Mouse (Mus musculus) hindbrain, embryonic 13.5 days (tissue): ENCODE data around the gene Tfe3. TPM values are rescaled to one million over a fixed set of nuclear protein-coding genes. Genes with fewer than 3 reads are reported as not detected.
A peak's percentile ranks its signal among the peaks of the same experiment; 100 is the strongest.

Experiments used
- ATAC-seq: fragments of 200-750 bp; cut with Nextera tagmentation; 2 replicates; pipeline ENCODE4 v1.8.0; 2017; ENCODE audit warnings: moderate TSS enrichment; ENCODE audit not compliant: low FRiP score
- H3K27ac ChIP-seq: fragments of 300-500 bp; sonication (generic); 2 replicates; pipeline ENCODE4 v1.5.1; 2015; ENCODE audit warnings: inconsistent platforms, mild to moderate bottlenecking, moderate library complexity
- H3K27me3 ChIP-seq: fragments of 300-500 bp; sonication (generic); 2 replicates; pipeline ENCODE4 v1.6.1; 2015; ENCODE audit warnings: mild to moderate bottlenecking, inconsistent platforms
- H3K36me3 ChIP-seq: fragments of 300-500 bp; sonication (generic); 2 replicates; pipeline ENCODE4 v1.6.1; 2015; ENCODE audit warnings: mild to moderate bottlenecking, inconsistent platforms
- H3K4me1 ChIP-seq: fragments of 300-500 bp; sonication (generic); replicated peaks from 2 replicates; pipeline ENCODE4 v1.6.1; 2015; ENCODE audit warnings: inconsistent platforms
- H3K4me2 ChIP-seq: fragments of 300-500 bp; sonication (generic); 2 replicates; pipeline ENCODE4 v1.6.1; 2015; ENCODE audit warnings: inconsistent platforms, mild to moderate bottlenecking, moderate library complexity
- H3K4me3 ChIP-seq: fragments of 300-500 bp; sonication (generic); 2 replicates; pipeline ENCODE4 v1.5.1; 2015; ENCODE audit warnings: mild to moderate bottlenecking, inconsistent platforms
- H3K9ac ChIP-seq: fragments of 300-500 bp; sonication (generic); 2 replicates; pipeline ENCODE4 v1.6.1; 2015; ENCODE audit warnings: mild to moderate bottlenecking, inconsistent platforms
- H3K9me3 ChIP-seq: fragments of 300-500 bp; sonication (generic); 2 replicates; pipeline ENCODE4 v1.6.1; 2016; ENCODE audit warnings: inconsistent platforms
- WGBS: fragments of 180-500 bp; shearing (Covaris S2); methylation state at CpG from one replicate; pipeline ENCODE4 v1.1.7; 2015; 5-methylcytosine and 5-hydroxymethylcytosine counted together
- polyA plus RNA-seq: library from polyadenylated mRNA; unstranded; fragments of >200 nt; fragmentation: Nextera tagmentation; extraction: Ambion mirVana; gene quantifications from 2 replicates; pipeline ENCODE4 v1.2.1, GENCODE M21; 2015

Gene Tfe3
- polyA plus RNA-seq, 1 experiment from 2014 or later = 25.5 TPM

GRCm38 (mm10) chrX:7763631-7764393 lies 1.5 kb downstream of the Tfe3 start:
- Histone ChIP-seq H3K9me3 (no peaks in the 10 kb centered on the region), H3K27me3 (no peaks in the 10 kb centered on the region), H3K27ac (0 out of 2 replicates have a peak overlapping the region, but pooled peaks have one; percentile 40), H3K4me2 (peak overlapping the region; percentile 66), H3K4me3 (peak overlapping the region; percentile 60), H3K4me1 (peaks cover 30% of the 10 kb centered on the region), H3K36me3 (peaks cover 20% of the 10 kb centered on the region), H3K9ac (peak overlapping the region; percentile 78)
- 21% methylated on average over 22 of the region's 22 CpGs for WGBS
- 0 out of 2 replicates have a peak, but pooled peaks have one; percentile 16 for ATAC-seq

DNA sequence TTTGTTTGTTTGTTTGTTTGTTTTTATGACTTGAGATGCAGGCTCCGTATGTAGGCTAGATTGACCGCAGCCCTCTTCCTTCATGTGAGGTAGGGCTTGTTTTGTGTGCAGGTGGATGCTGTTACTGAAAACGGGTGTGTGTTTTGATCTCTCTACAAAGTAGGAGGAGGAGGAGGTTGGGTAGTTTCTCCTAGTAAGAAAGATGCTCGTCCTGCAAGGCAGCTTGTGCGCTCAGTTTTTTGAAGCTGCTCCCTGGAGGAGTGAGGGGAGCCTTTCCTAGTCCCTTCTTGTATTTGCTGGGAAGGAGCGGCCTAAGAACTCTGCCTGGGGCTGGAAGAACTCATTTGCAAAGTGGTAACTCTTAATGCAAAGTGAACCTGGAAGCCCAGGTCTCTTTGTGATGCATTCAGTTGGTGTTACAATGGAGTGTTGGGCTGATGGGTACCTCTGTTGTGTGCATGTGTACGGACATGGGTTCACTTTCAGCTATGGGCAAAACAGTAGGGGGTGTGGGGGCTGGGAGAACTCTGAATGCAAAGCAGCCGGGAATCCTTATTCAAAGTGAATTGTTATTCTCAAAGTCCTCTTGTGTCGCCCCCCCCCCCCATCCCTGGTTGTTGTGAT lies 2.4 kb downstream of the Tfe3 start:
- H3K9me3 ChIP-seq = no peaks in the 10 kb centered on the region
- peak overlapping the region; percentile 60 for H3K4me3 ChIP-seq
- H3K27ac ChIP-seq = no peak overlapping the region
- peak overlapping the region; percentile 66 for H3K4me2 ChIP-seq
- peak overlapping the region; percentile 78 for H3K9ac ChIP-seq
- WGBS = 10% methylated on average over 9 of the region's 9 CpGs
- peaks cover 30% of the 10 kb centered on the region for H3K4me1 ChIP-seq
- H3K36me3 ChIP-seq = peaks cover 26% of the 10 kb centered on the region
- no peaks in the 10 kb centered on the region for H3K27me3 ChIP-seq
- no peak for ATAC-seq

DNA sequence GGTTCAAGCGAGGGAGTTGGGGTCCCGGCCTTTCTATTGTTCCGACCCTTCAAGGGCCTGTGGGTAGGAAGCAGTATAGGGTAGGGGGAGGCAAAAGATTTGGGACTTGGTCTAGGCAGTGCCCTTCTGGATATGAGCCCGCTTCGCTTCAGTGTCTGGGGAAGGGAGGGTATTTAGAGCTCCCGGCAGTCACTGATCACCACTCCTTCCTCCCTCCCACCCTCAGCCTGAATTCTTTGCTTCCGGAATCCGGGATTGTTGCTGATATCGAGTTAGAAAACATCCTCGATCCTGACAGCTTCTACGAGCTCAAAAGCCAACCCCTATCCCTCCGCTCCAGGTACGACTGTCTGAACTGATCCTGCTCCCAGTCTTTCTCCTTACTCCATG lies 2.9 kb downstream of the Tfe3 start:
- no peak for ATAC-seq
- no peak overlapping the region; the same call in 1 of the 2 replicates for H3K27ac ChIP-seq

GRCm38 (mm10) chrX:7765764-7766163 lies 3.4 kb downstream of the Tfe3 start:
- Histone ChIP-seq H3K4me3 (peak overlapping the region; percentile 60), H3K4me2 (peak overlapping the region; percentile 66), H3K9ac (peak overlapping the region; percentile 56; the same call in 1 of the 2 replicates), H3K36me3 (peaks cover 36% of the 10 kb centered on the region), H3K4me1 (peaks cover 30% of the 10 kb centered on the region), H3K9me3 (no peaks in the 10 kb centered on the region), H3K27ac (no peak overlapping the region), H3K27me3 (no peaks in the 10 kb centered on the region)
- 0 out of 2 replicates have a peak, but pooled peaks have one; percentile 25 for ATAC-seq
- 16% methylated on average over 11 of the region's 11 CpGs for WGBS

More for the DNA sequence above, 2.9 kb downstream of the Tfe3 start:
- Histone ChIP-seq H3K4me1 (peaks cover 30% of the 10 kb centered on the region), H3K4me2 (peak overlapping the region; percentile 66), H3K4me3 (peak overlapping the region; percentile 60), H3K27me3 (no peaks in the 10 kb centered on the region), H3K9me3 (no peaks in the 10 kb centered on the region), H3K36me3 (peaks cover 31% of the 10 kb centered on the region), H3K9ac (peak overlapping the region; percentile 56; the same call in 1 of the 2 replicates)
- 24% methylated on average over 13 of the region's 13 CpGs for WGBS

- no peak overlapping the region for H3K4me2 ChIP-seq
- no peaks in the 10 kb centered on the region for H3K27me3 ChIP-seq
- 87% methylated on average over 7 of the region's 7 CpGs for WGBS
- H3K36me3 ChIP-seq = peaks cover 57% of the 10 kb centered on the region
- peaks cover 17% of the 10 kb centered on the region for H3K4me1 ChIP-seq
- H3K9me3 ChIP-seq = no peaks in the 10 kb centered on the region
- H3K27ac ChIP-seq = no peak overlapping the region
- no peak overlapping the region for H3K9ac ChIP-seq
- no peak overlapping the region for H3K4me3 ChIP-seq
- no peak for ATAC-seq
Measured at GRCm38 (mm10) chrX:7769302-7770017, 7.1 kb downstream of the Tfe3 start.

DNA sequence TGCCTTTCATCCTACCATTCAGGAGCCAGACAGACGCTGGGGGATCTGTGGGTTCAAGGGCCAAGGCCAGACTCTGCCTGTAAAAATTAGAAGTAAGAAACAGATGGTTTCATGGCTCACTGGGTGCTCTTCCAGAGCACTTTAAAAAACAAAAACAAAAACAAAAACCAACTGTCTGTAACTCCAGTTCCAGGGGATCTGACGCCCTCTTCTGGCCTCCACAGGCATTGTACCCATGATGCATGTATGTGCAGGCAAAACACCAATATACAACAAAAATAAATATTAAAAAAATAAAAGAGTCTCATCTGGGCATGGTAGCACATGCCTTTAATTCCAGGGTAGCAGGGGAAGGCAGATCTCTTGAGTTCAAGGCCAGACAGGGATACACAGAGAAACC lies 10.4 kb downstream of the Tfe3 start:
- no peak overlapping the region for H3K4me3 ChIP-seq
- H3K9me3 ChIP-seq = no peaks in the 10 kb centered on the region
- H3K27me3 ChIP-seq = no peaks in the 10 kb centered on the region
- peaks cover 47% of the 10 kb centered on the region for H3K36me3 ChIP-seq
- H3K9ac ChIP-seq = no peak overlapping the region
- ATAC-seq = no peak
- H3K4me2 ChIP-seq = no peak overlapping the region
- 50% methylated on average over 2 of the region's 2 CpGs for WGBS
- no peaks in the 10 kb centered on the region for H3K4me1 ChIP-seq
- H3K27ac ChIP-seq = no peak overlapping the region

- 73% methylated on average over 9 of the region's 9 CpGs for WGBS
- Histone ChIP-seq H3K9me3 (no peaks in the 10 kb centered on the region), H3K4me3 (no peak overlapping the region), H3K36me3 (peaks cover 25% of the 10 kb centered on the region), H3K4me2 (no peak overlapping the region), H3K27ac (no peak overlapping the region), H3K27me3 (no peaks in the 10 kb centered on the region), H3K9ac (no peak overlapping the region), H3K4me1 (no peaks in the 10 kb centered on the region)
- ATAC-seq = no peak
Measured at GRCm38 (mm10) chrX:7775501-7776205, 13.3 kb downstream of the Tfe3 start.

- peaks cover 21% of the 10 kb centered on the region for H3K36me3 ChIP-seq
- H3K9me3 ChIP-seq = no peaks in the 10 kb centered on the region
- H3K9ac ChIP-seq = no peak overlapping the region
- H3K27me3 ChIP-seq = no peaks in the 10 kb centered on the region
- H3K4me1 ChIP-seq = no peaks in the 10 kb centered on the region
- no peak overlapping the region for H3K4me3 ChIP-seq
- 54% methylated on average over 8 of the region's 8 CpGs for WGBS
- peak; percentile 68 for ATAC-seq
- no peak overlapping the region for H3K4me2 ChIP-seq
- no peak overlapping the region for H3K27ac ChIP-seq
Measured at GRCm38 (mm10) chrX:7776329-7777082, 14.1 kb downstream of the Tfe3 start.

GRCm38 (mm10) chrX:7778450-7779244 lies 16.3 kb downstream of the Tfe3 start:
- Histone ChIP-seq H3K36me3 (peaks cover 10% of the 10 kb centered on the region), H3K4me3 (no peak overlapping the region), H3K27me3 (no peaks in the 10 kb centered on the region), H3K9ac (no peak overlapping the region), H3K4me1 (no peaks in the 10 kb centered on the region), H3K4me2 (no peak overlapping the region), H3K9me3 (no peaks in the 10 kb centered on the region), H3K27ac (no peak overlapping the region)
- no peak for ATAC-seq
- 75% methylated on average over 7 of the region's 7 CpGs for WGBS

DNA sequence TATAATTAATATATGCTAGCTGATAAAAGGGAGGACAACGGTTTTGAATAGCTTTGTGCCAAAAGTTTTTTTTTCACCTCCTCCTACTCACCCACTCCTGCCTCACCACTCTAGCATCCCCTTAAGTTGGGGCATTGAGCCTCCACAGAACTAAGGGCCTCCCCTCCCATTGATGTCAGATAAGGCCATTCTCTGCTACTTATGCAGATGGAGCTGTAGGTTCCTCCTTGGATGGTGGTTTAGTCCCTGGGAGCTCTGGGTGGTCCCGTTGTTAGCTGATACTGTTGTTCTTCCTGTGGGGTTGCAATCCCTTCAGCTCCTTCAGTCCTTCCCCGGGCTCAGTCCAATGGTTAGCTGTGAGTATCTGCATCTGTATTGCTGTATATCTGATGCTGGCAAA lies 16.9 kb downstream of the Tfe3 start:
- H3K4me1 ChIP-seq = no peaks in the 10 kb centered on the region
- WGBS = 23% methylated on average over 3 of the region's 3 CpGs
- no peak overlapping the region for H3K9ac ChIP-seq
- H3K4me2 ChIP-seq = no peak overlapping the region
- peaks cover 4% of the 10 kb centered on the region for H3K36me3 ChIP-seq
- no peaks in the 10 kb centered on the region for H3K27me3 ChIP-seq
- H3K27ac ChIP-seq = no peak overlapping the region
- H3K4me3 ChIP-seq = no peak overlapping the region
- ATAC-seq = no peak
- no peaks in the 10 kb centered on the region for H3K9me3 ChIP-seq

GRCm38 (mm10) chrX:7782603-7783092 lies 20.3 kb downstream of the Tfe3 start:
- Histone ChIP-seq H3K9ac (no peak overlapping the region), H3K4me1 (no peaks in the 10 kb centered on the region), H3K27me3 (no peaks in the 10 kb centered on the region), H3K36me3 (no peaks in the 10 kb centered on the region), H3K4me2 (no peak overlapping the region), H3K4me3 (no peak overlapping the region), H3K27ac (no peak overlapping the region), H3K9me3 (no peaks in the 10 kb centered on the region)
- 82% methylated on average over 4 of the region's 4 CpGs for WGBS
- no peak for ATAC-seq
